Mouse (Mus musculus) mesoderm, embryonic 11.5 days (tissue): ENCODE data around the gene Naglu.
"Not testable (repeated sequence)": the region's sequence is repeated elsewhere in the genome, so short reads cannot be mapped to it uniquely, and the experiment has no call there.

ENCODE experiments used
- DNase-seq: peaks from one replicate; pipeline ENCODE4 v3.0.0-alpha.2; 2012; ENCODE audit warnings: low read depth, low spot score

The Naglu gene

DNA sequence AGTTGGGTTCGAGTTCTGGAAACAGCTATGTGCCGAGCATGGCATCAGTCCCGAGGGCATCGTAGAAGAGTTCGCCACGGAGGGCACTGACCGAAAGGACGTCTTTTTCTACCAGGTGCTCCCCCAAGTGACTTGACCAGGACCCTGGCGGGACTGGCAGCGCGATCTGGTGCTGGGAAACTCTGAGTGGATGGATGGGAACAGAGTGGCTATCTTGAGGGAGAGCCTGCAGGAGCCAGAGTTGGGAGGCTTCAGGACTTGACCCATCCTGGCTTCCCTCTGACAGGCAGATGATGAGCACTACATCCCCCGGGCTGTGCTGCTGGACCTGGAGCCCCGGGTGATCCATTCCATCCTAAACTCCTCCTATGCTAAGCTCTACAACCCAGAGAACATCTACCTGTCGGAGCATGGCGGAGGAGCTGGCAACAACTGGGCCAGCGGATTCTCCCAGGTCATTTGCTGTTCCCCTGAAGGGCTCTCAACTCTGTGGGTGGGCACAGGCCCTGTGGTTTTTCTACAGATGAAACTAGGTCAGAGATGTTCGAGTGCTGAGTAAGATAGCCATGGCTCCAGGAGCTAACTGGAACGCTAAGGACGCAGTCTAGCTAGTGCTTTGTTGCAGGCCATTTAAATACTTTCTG lies 50.9 kb downstream of the Naglu start:
- DNase-seq: no peak

DNA sequence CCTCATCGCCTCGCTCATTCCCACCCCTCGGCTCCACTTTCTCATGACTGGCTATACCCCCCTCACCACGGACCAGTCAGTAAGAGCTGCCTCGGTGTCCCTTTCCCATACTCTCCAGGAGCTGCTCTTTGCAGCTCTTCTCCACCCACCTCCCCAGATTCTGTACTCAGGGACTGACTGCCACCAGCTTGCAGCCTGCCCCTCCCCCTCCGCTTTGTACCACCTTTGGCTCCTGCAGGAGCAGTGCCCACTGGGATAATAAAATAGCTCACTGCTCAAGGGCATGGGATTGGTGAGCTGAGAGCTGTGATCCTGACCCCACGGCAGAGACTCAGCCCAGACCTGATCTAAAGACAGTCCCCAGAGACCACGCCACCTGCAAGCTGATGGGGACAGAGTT lies 54.7 kb downstream of the Naglu start:
- DNase-seq: not testable (repeated sequence)

DNA sequence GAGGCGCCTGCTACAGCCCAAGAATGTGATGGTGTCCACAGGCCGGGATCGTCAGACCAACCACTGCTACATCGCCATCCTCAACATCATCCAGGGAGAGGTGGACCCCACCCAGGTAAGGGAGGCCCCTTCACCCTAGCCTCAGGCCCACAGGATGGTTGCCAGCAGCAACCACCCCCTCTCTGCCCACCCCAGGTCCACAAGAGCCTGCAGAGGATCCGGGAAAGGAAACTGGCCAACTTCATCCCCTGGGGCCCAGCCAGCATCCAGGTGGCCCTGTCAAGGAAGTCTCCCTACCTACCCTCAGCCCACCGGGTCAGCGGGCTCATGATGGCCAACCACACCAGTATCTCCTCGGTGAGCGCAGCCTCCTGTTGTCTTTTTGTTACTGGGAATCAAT lies 55.2 kb downstream of the Naglu start:
- not testable (repeated sequence) for DNase-seq

DNA sequence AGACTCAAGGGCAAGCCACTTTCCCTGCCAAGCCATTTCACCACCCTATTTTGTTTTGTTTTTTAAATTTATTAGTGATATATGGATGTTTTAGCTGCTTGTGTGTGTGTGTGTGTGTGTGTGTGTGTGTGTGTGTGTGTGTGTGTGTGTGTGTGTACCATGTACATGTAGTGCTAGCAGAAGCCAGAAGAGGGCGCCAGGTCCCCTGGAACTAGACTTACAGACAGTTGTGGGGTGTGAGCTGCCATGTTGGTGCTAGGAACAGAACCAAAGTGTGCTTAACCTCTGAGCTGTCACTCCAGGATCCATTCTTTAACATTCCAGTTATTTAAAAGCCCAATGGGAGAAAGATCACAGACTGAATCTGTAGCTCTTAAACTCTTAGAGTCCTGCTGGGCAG lies 57.3 kb downstream of the Naglu start:
- DNase-seq: no peak
